Mouse (Mus musculus) E14TG2a.4 (cell line): ENCODE data around the gene Elp1.

Experiments
- CTCF ChIP-seq: conservative IDR thresholded peaks from 2 replicates; pipeline ENCODE4 v1.5.1; 2014; ENCODE audit warnings: low read length
- POU5F1 ChIP-seq: IDR thresholded peaks from 2 replicates; pipeline ENCODE4 v1.6.1; 2014; ENCODE audit warnings: low read length, borderline replicate concordance

DNA sequence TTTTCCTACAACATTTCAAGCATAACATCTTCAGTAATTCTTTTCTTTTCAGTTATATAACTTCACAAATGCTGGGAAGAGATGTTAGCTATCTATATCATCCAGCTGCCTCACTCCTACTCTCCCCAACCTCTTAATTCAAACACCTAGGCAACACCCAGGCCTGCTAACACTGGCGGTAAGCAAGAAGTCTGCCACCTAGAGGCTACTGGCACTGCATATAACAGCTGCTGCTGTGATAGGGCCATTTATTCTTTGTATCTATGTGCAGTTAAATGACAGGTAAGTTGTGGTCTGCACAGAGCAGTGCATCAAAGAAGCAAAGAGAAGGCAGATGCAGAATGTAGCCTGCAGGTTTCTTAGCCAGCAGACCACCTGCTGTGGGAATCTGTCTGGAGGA is 10.8 kb downstream of the Elp1 start:
- TF ChIP-seq CTCF (peak; percentile 72), POU5F1 (no peak)
